Mouse (Mus musculus) liver, embryonic 14.5 days (tissue): Measurements from ENCODE around the gene Krba1. TPM values are rescaled to one million over a fixed set of nuclear protein-coding genes. Genes with fewer than 3 reads are reported as not detected.

Experiments
- ATAC-seq: fragments of 200-750 bp; cut with Nextera tagmentation; 2 replicates; pipeline ENCODE4 v1.8.0; 2017; ENCODE audit warnings: moderate number of reproducible peaks, mild to moderate bottlenecking, moderate library complexity; ENCODE audit not compliant: insufficient read depth
- DNase-seq, 3 experiments: peaks; one replicate each; pipeline ENCODE4 v3.0.0-alpha.2; 2012 to 2013; ENCODE audit warnings: low read depth in 3 of 3, low spot score in 3 of 3
- H3K27ac ChIP-seq: fragments of 300-500 bp; sonication (generic); 2 replicates; pipeline ENCODE4 v1.5.1; 2014; ENCODE audit warnings: moderate library complexity, mild to moderate bottlenecking, control low read depth, inconsistent platforms
- H3K27me3 ChIP-seq: fragments of 300-500 bp; sonication (generic); 2 replicates; pipeline ENCODE4 v1.6.1; 2014; ENCODE audit warnings: mild to moderate bottlenecking, low read length, moderate library complexity; ENCODE audit not compliant: control insufficient read depth, insufficient read depth
- H3K36me3 ChIP-seq: fragments of 300-500 bp; sonication (generic); replicated peaks from 2 replicates; pipeline ENCODE4 v1.6.1; 2014; ENCODE audit warnings: low read depth; ENCODE audit not compliant: control insufficient read depth, insufficient read depth
- H3K4me1 ChIP-seq, 2 experiments: fragments of 200-500 bp in 1 of 2; fragments of 300-500 bp in 1 of 2; sonication (generic) in 1 of 2; replicated peaks; 2 replicates each; pipeline ENCODE4 v1.6.1; 2012 to 2014; ENCODE audit warnings: antibody characterized with exemption in 1 of 2, inconsistent platforms in 1 of 2, low read length in 1 of 2; ENCODE audit not compliant: control insufficient read depth in 2 of 2, insufficient read depth in 2 of 2
- H3K4me2 ChIP-seq: fragments of 300-500 bp; sonication (generic); 2 replicates; pipeline ENCODE4 v1.6.1; 2014; ENCODE audit warnings: low read depth, mild to moderate bottlenecking, control low read depth, moderate library complexity
- H3K4me3 ChIP-seq, 2 experiments: fragments of 200-500 bp in 1 of 2; fragments of 300-500 bp in 1 of 2; sonication (generic) in 1 of 2; 2 replicates each; pipeline ENCODE4 v1.5.1; 2012 to 2014; ENCODE audit warnings: low read depth in 2 of 2, low read length in 2 of 2, mild to moderate bottlenecking in 2 of 2, control low read depth in 1 of 2, inconsistent platforms in 1 of 2, moderate library complexity in 1 of 2; ENCODE audit not compliant: insufficient read depth in 1 of 2
- H3K9ac ChIP-seq: fragments of 300-500 bp; sonication (generic); replicated peaks from 2 replicates; pipeline ENCODE4 v1.6.1; 2014; ENCODE audit warnings: mild to moderate bottlenecking, control low read depth, moderate library complexity
- H3K9me3 ChIP-seq: fragments of 300-500 bp; sonication (generic); 2 replicates; pipeline ENCODE4 v1.6.1; 2016; ENCODE audit warnings: low read length, mixed read lengths; ENCODE audit not compliant: control insufficient read depth
- CTCF ChIP-seq: IDR thresholded peaks from 2 replicates; pipeline ENCODE4 v1.5.1; 2016; ENCODE audit warnings: antibody characterized with exemption, low read depth, control low read depth
- EP300 ChIP-seq: IDR thresholded peaks from 2 replicates; pipeline ENCODE4 v1.6.1; 2016; ENCODE audit warnings: antibody characterized with exemption, low read depth
- WGBS: fragments of 180-500 bp; shearing (Covaris S2); extraction: QIAGEN DNeasy Blood & Tissue Kit; methylation state at CpG from one replicate; pipeline ENCODE4 v1.1.7; 2014; ENCODE audit not compliant: insufficient replicate concordance; 5-methylcytosine and 5-hydroxymethylcytosine counted together
- polyA plus RNA-seq, 2 experiments: library from polyadenylated mRNA; depleted of rRNA in 1 of 2; stranded (reverse) in 1 of 2; unstranded in 1 of 2; fragments of >200 nt; fragmentation: Nextera tagmentation in 1 of 2; extraction: Ambion mirVana in 1 of 2; gene quantifications; 2 replicates each; pipeline versions ENCODE4 v1.2.1 to v1.2.3; 2012 to 2014

Gene Krba1
- polyA plus RNA-seq, 2 experiments: 0.94 to 1.6 TPM

DNA sequence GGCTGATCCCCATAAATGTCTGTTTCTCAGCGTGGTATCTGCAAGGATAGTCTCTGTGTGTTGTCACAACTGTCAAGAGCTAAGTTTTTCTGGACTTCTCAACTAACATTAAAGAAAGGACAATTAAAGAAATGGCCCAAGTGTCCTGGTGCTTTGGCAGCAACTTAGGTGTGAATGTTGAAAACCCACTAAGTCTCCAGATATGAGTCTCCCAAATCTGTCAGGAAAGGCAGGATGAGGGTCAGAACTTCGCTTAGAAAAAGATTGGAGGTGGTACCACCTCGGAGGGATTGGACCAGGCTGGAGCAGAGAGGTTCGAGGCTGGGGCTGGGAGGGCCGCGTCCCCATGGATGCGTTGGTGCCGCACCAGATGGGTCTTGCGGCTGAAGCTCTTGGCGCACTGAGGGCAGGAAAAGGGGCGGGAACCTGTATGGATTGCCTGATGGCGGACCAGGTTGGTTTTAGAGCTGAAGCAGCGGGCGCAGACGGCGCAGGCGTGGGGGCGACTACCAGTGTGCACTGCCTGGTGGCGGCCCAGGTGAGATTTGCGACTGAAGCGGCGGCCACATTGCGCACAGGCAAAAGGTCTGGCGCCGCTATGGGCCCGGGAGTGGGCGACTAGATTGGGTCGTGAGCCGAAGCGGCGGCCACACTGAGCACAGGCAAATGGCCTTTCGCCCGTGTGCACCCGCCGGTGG, 42.4 kb downstream of the Krba1 start:
- Histone ChIP-seq H3K4me3 (no peak overlapping the region), H3K4me1 (peaks cover 0 to 10% of the 10 kb centered on the region in 2 experiments; a peak in 2 of 4 replicates), H3K9me3 (no peaks in the 10 kb centered on the region), H3K4me2 (no peak overlapping the region), H3K27me3 (no peaks in the 10 kb centered on the region), H3K9ac (no peak overlapping the region), H3K36me3 (no peaks in the 10 kb centered on the region), H3K27ac (no peak overlapping the region)
- DNase-seq: no peak
- 83% methylated on average over 35 of the region's 35 CpGs for WGBS
- ATAC-seq: no peak
- TF ChIP-seq EP300 (no peak), CTCF (no peak)

- H3K9ac ChIP-seq: no peak overlapping the region
- no peak overlapping the region for H3K4me2 ChIP-seq
- no peak overlapping the region for H3K27ac ChIP-seq
- TF ChIP-seq EP300: no peak
- no peak for TF ChIP-seq CTCF
- 75% methylated on average over 55 of the region's 55 CpGs for WGBS
- no peaks in the 10 kb centered on the region for H3K36me3 ChIP-seq
- H3K27me3 ChIP-seq: no peaks in the 10 kb centered on the region
- no peak overlapping the region for H3K4me3 ChIP-seq
- ATAC-seq (no peak), DNase-seq (no peak)
- peaks cover 0 to 10% of the 10 kb centered on the region in 2 experiments; a peak in 1 of 4 replicates for H3K4me1 ChIP-seq
- no peaks in the 10 kb centered on the region for H3K9me3 ChIP-seq
Measured at GRCm38 (mm10) chr6:48438475-48439125, 43.2 kb downstream of the Krba1 start.

DNA sequence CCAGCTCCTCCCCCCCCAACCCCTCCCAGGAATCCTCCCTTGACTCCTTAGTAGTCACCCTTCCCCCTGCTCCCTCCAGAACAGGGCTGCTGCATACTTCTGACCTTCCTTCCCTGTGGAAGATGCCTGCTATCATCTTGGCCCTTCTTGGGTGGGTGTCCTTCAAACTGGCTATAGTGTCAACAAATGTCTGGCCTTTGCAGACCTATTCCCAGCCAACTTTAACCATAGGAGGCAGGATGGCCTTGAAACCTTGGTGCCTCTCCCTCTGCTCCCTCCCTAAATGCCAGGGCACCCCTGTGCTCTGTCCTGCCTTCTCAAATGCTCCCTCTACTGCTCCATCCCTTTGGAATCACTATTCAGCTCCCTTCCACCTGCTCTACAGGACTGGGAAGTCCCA, 44.3 kb downstream of the Krba1 start:
- H3K4me1 ChIP-seq: peaks cover 0 to 9% of the 10 kb centered on the region in 2 experiments; a peak in 1 of 4 replicates

GRCm38 (mm10) chr6:48440306-48441014, 45.1 kb downstream of the Krba1 start:
- Histone ChIP-seq H3K4me3 (no peak overlapping the region), H3K36me3 (no peaks in the 10 kb centered on the region), H3K9ac (no peak overlapping the region), H3K4me1 (peaks cover 0 to 6% of the 10 kb centered on the region in 2 experiments; a peak in 1 of 4 replicates), H3K27me3 (peaks cover 8% of the 10 kb centered on the region), H3K9me3 (no peaks in the 10 kb centered on the region), H3K4me2 (no peak overlapping the region), H3K27ac (no peak overlapping the region)
- DNase-seq (no peak), ATAC-seq (no peak)
- no peak for TF ChIP-seq CTCF
- TF ChIP-seq EP300: no peak
- 46% methylated on average over 14 of the region's 14 CpGs for WGBS

More for the DNA sequence above, 44.3 kb downstream of the Krba1 start:
- Histone ChIP-seq H3K9me3 (no peaks in the 10 kb centered on the region), H3K4me2 (no peak overlapping the region), H3K27ac (no peak overlapping the region), H3K4me3 (no peak overlapping the region), H3K27me3 (peaks cover under 1% of the 10 kb centered on the region; the same call in 1 of the 2 replicates), H3K36me3 (no peaks in the 10 kb centered on the region), H3K9ac (no peak overlapping the region)
- no peak for DNase-seq
- ATAC-seq: no peak
- no peak for TF ChIP-seq CTCF
- TF ChIP-seq EP300: no peak

- DNase-seq: peak; percentile 45 to 54 (median 46)
- WGBS: 4% methylated on average over 18 of the region's 19 CpGs
- peak overlapping the region; percentile 64 for H3K4me2 ChIP-seq
- H3K4me3 ChIP-seq: peak overlapping the region; percentile 49 to 57
- H3K9me3 ChIP-seq: no peaks in the 10 kb centered on the region
- H3K27ac ChIP-seq: no peak overlapping the region
- H3K36me3 ChIP-seq: no peaks in the 10 kb centered on the region
- H3K9ac ChIP-seq: no peak overlapping the region
- ATAC-seq: peak; percentile 71
- no peak for TF ChIP-seq EP300
- H3K4me1 ChIP-seq: peaks cover 0 to 6% of the 10 kb centered on the region in 2 experiments; a peak in 1 of 4 replicates
- H3K27me3 ChIP-seq: peaks cover 21% of the 10 kb centered on the region
Measured at GRCm38 (mm10) chr6:48443592-48444309, 48.4 kb downstream of the Krba1 start.
